Mouse (Mus musculus): Measurements from ENCODE around the gene Orc1. TPM values are rescaled to one million over a fixed set of nuclear protein-coding genes. Genes with fewer than 3 reads are reported as not detected.

The Orc1 gene
- polyA plus RNA-seq (2016; fragmentation: Nextera tagmentation; extraction: Ambion mirVana) = 6.2 and 7.2 TPM in 2 replicates

DNA sequence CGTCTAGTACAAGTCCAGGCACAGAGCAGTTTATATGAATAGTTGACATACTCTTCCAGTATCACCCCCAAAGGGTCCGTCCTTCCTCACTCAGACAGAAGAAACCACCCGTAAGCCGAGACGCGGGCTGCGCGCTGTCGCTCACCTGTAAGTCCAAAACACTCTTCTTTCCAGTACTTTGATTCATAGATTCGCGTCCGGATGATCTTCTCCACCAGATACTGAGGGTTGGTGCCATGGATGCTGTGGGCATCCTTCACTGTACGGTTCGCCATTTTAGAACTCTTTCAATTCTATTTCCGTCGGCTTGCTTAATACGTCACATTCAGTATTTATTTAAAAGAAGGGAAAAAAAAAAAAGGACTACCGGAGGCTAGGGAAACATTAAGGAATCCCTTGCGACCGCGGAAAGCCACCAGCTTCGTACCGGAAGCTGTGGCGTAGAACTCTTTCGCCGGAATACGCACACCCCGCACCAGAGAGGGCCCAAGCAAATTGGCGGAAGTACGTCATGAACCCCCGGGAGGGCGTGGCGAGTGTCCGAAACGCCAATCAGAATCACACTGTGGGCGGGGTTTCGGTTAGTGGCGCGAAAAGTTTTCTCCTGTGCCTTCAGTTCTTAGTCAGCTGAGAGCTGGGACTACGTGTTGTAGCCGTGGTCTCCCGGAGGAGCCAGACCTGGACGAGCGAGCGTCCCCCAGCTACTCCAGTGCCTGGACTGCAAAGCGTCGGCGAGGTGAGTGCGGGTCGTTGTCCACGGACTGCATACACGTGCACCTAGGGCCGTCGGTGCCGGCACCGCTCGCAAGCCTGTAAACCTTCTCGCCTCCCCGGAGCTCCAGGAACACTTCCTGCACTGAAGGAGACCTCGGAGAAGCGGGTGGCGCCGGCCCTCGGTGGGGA is at the start of gene Orc1, which contains the start of gene Prpf38a:
Gene Orc1, plus strand, starts transcription at position 584 of the 903 bp plus-strand sequence.
Gene Prpf38a, minus strand, starts transcription at position 497 of the 903 bp plus-strand sequence.
- H3K27me3 ChIP-seq (replicated peaks) = no peaks in the 10 kb centered on the region
- peak; percentile 99 for ATAC-seq (ENCODE audit: insufficient number of reproducible peaks, low FRiP score)
- peak within 1 kb of the TSS; percentile 73 for H3K27ac ChIP-seq (ENCODE audit: poor library complexity, severe bottlenecking)
- peaks cover 20% of the 10 kb centered on the region for H3K4me1 ChIP-seq (replicated peaks)
- peak within 1 kb of the TSS; percentile 97 for H3K4me2 ChIP-seq
- peak within 1 kb of the TSS; percentile 90 for H3K4me3 ChIP-seq
- no peaks in the 10 kb centered on the region for H3K9me3 ChIP-seq (replicated peaks)
- H3K9ac ChIP-seq = peak within 1 kb of the TSS; percentile 82
- peaks cover 14% of the 10 kb centered on the region for H3K36me3 ChIP-seq
- WGBS = under 1% methylated on average over 64 of the region's 64 CpGs

DNA sequence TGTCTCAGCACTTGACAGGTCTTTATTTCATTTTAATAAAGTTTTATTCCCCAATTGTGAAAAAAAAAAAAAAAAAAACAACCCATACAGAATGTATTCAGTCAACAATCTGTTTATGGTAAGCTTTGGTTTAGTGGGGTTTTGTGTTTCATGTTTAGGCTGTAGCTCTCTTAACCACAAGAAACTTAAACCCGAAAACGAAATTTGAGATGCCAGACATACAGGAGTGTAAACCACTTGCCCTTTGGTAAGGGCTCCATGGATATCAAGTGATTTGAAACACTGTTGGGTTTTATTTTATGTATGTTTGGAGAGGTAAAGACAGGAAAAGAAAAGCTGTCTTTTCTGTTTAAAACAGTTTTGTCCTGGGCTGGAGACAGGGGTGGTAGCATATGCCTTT is 39.5 kb upstream of the Orc1 start:
- no peaks in the 10 kb centered on the region for H3K27me3 ChIP-seq (replicated peaks)
- WGBS = 93% methylated on average over 2 of the region's 2 CpGs
- no peaks in the 10 kb centered on the region for H3K4me1 ChIP-seq (replicated peaks)
- ATAC-seq (ENCODE audit: insufficient number of reproducible peaks, low FRiP score) = no peak
- no peaks in the 10 kb centered on the region for H3K9me3 ChIP-seq (replicated peaks)
- peaks cover 27% of the 10 kb centered on the region for H3K36me3 ChIP-seq
- no peak overlapping the region for H3K4me2 ChIP-seq
- no peak overlapping the region for H3K4me3 ChIP-seq
- no peak overlapping the region for H3K9ac ChIP-seq
- no peak overlapping the region for H3K27ac ChIP-seq (ENCODE audit: poor library complexity, severe bottlenecking)

DNA sequence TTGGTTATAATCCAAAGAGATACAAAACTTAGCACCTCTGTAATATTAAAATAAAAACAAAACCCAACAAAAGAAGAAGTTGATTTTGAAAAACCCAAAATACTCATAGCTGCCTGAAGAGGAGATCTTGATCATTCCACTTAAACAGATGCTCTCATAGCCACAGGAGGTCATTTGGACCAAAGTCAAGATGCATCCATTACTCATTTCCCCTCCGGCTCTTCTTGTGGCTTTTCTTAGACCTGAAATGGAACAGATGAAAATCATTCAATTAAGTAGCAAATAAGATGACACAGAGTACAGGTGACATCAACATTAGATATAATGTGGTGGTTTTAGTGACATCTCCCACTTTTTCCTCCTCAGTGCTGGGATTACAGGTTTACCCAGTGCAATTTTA is 14.2 kb upstream of the Orc1 start:
- Histone ChIP-seq H3K4me2 (no peak overlapping the region), H3K9me3 (replicated peaks) (no peaks in the 10 kb centered on the region), H3K4me1 (replicated peaks) (no peaks in the 10 kb centered on the region), H3K9ac (no peak overlapping the region), H3K36me3 (peaks cover 60% of the 10 kb centered on the region), H3K27me3 (replicated peaks) (no peaks in the 10 kb centered on the region), H3K4me3 (no peak overlapping the region), H3K27ac (ENCODE audit: poor library complexity, severe bottlenecking) (no peak overlapping the region)
- WGBS = 88% methylated on average over 1 of the region's 1 CpGs
- no peak for ATAC-seq (ENCODE audit: insufficient number of reproducible peaks, low FRiP score)

DNA sequence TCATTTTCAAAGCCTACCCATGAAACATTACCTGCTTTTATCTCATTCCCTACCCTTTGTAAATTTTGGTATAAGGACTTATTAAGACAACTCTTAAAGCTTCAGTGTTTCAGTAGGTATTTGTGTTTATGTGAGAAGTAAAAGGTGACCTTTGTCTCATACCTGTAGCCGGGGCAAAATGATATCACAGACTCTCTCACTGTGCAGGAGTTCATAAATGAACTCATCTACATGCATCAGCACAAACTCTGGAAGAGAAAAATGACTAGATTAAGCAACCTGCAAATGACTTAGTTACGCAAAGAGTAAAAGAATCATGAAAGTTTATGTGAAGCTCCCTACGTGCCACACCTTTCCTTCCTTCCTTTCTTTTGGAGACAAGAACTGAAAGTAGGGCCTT is 6.6 kb upstream of the Orc1 start:
- Histone ChIP-seq H3K4me2 (no peak overlapping the region), H3K4me3 (no peak overlapping the region), H3K27ac (ENCODE audit: poor library complexity, severe bottlenecking) (no peak overlapping the region), H3K9ac (no peak overlapping the region), H3K4me1 (replicated peaks) (peaks cover 6% of the 10 kb centered on the region), H3K27me3 (replicated peaks) (no peaks in the 10 kb centered on the region), H3K36me3 (peaks cover 54% of the 10 kb centered on the region), H3K9me3 (replicated peaks) (no peaks in the 10 kb centered on the region)
- no peak for ATAC-seq (ENCODE audit: insufficient number of reproducible peaks, low FRiP score)
- 95% methylated on average over 3 of the region's 3 CpGs for WGBS

DNA sequence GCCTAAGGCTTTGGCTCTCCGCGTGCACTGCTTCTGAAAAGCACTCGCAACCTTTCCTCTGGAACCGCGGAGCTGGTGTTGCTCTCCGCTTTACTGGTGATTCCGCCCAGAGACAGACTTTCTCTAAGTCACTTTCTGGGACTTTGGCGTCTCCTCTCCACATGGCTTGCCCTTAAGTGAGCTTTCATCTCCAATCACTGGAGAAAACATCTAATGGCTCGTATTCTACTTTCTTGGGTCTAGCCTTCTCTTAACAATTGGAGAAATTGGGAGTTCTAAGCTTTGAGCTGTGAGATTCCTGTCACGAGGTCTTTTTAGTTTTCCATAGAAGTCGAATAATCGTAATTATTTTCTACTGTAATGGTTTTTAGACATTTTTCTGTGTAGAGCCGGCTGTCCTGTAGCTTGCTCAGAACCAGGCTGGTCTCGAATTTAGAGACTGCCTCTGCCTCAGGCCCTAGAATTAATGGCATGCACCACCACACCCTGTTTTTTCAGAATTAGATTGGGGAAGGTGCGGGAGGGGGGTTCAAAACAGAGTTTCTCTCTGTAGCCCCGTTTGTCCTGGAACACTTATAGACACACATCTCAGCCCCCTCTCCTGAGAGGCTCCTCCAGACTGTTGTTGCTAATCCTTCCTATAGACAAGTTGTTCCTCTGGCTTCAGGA is 654 bp downstream of the Orc1 start:
- Histone ChIP-seq H3K4me2 (peak overlapping the region; percentile 84), H3K27ac (ENCODE audit: poor library complexity, severe bottlenecking) (peak overlapping the region; percentile 73; the same call in 1 of the 2 replicates), H3K9me3 (replicated peaks) (no peaks in the 10 kb centered on the region), H3K9ac (peak overlapping the region; percentile 82), H3K36me3 (peaks cover 10% of the 10 kb centered on the region), H3K27me3 (replicated peaks) (no peaks in the 10 kb centered on the region), H3K4me1 (replicated peaks) (peaks cover 20% of the 10 kb centered on the region), H3K4me3 (peak overlapping the region; percentile 90)
- WGBS = under 1% methylated on average over 16 of the region's 16 CpGs
- no peak for ATAC-seq (ENCODE audit: insufficient number of reproducible peaks, low FRiP score)

DNA sequence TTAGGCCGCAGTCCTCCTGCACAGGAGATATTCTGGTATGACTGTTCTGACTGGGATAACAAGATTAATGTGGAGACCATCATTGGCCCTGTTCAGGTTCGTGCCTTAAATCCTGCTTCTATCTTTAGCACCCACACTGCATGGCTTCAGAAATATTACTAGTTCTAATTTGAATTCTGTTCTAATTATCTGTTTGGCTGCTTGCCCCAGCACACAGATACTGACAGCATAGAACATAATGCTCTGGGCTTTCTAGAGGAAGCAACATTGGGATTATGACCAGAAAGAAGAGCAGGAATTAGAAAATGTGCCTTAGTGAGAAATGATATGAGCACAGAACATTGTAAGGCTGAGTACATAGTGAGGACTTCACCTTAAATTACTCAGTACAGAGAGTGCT is 14.2 kb downstream of the Orc1 start:
- Histone ChIP-seq H3K4me3 (no peak overlapping the region), H3K36me3 (peaks cover 21% of the 10 kb centered on the region), H3K9me3 (replicated peaks) (no peaks in the 10 kb centered on the region), H3K4me2 (no peak overlapping the region), H3K27ac (ENCODE audit: poor library complexity, severe bottlenecking) (no peak overlapping the region), H3K9ac (no peak overlapping the region), H3K4me1 (replicated peaks) (peaks cover 4% of the 10 kb centered on the region; the same call in 1 of the 2 replicates), H3K27me3 (replicated peaks) (no peaks in the 10 kb centered on the region)
- no peak for ATAC-seq (ENCODE audit: insufficient number of reproducible peaks, low FRiP score)
- 77% methylated on average over 2 of the region's 2 CpGs for WGBS

DNA sequence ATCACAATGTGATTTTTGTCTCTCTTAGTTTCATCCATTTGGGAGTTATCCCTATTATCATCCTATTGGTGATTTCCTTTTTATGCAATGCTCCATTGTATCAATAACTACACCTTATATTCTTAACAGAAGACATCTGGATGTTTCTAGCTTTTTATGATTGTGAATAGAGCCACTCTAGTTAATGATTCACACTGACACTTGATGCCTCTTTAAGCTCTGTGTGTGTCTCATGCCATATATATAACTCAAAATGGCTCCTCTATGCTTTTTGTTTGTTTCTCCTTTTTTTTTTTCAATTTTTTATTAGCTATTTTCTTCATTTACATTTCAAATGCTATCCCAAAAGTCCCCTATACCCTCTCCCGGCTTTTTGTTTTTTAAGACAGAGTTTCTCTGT is 16.6 kb downstream of the Orc1 start:
- peaks cover 4% of the 10 kb centered on the region; the same call in 1 of the 2 replicates for H3K4me1 ChIP-seq (replicated peaks)
- WGBS = 87% methylated on average over 1 of the region's 1 CpGs
- ATAC-seq (ENCODE audit: insufficient number of reproducible peaks, low FRiP score) = no peak
- no peaks in the 10 kb centered on the region for H3K27me3 ChIP-seq (replicated peaks)
- H3K9me3 ChIP-seq (replicated peaks) = no peaks in the 10 kb centered on the region
- H3K27ac ChIP-seq (ENCODE audit: poor library complexity, severe bottlenecking) = no peak overlapping the region
- H3K4me2 ChIP-seq = no peak overlapping the region
- H3K9ac ChIP-seq = no peak overlapping the region
- H3K36me3 ChIP-seq = peaks cover 29% of the 10 kb centered on the region
- no peak overlapping the region for H3K4me3 ChIP-seq

DNA sequence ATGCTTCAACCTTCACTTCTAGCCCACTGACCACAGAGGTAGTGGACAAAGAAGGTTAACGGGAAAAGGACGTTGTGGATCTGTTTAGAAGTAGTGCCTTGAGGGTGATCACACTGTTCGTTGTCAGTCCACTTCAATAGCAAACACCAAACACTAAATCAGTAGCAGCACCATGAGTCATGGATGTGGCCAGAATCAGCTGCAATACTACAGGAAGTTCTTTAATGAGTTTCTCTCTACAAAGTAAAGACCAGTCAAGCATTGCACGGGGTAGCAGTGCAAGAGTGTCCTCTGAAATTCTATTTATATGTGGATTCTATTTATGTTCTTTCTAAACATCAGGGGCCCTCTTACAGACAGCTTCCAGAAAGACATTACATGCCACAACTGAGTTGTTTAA is 19.1 kb downstream of the Orc1 start:
- 76% methylated on average over 4 of the region's 4 CpGs for WGBS
- Histone ChIP-seq H3K27me3 (replicated peaks) (no peaks in the 10 kb centered on the region), H3K9me3 (replicated peaks) (no peaks in the 10 kb centered on the region), H3K4me3 (no peak overlapping the region), H3K9ac (no peak overlapping the region), H3K4me2 (no peak overlapping the region), H3K4me1 (replicated peaks) (no peaks in the 10 kb centered on the region), H3K36me3 (peaks cover 43% of the 10 kb centered on the region), H3K27ac (ENCODE audit: poor library complexity, severe bottlenecking) (no peak overlapping the region)
- ATAC-seq (ENCODE audit: insufficient number of reproducible peaks, low FRiP score) = no peak

DNA sequence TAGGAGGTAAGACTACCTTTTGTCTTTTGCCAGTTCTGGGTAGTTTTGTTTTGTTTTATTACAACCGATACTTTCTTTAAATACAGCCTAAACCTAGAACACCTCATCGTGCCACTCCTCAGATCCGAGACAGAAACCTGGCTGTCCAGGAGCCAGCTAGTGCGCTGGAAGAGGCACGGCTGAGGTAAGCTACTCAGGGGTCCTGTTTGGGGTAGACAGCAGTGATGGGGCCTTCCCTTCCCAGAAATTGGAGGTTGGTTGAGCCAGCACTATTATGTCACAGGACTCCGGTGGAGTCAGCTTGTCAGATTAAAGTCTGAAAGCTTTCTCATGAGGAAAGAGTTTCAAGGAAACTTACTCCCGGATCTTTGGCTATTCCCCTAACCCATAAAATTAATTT is 22.6 kb downstream of the Orc1 start:
- Histone ChIP-seq H3K9ac (no peak overlapping the region), H3K27me3 (replicated peaks) (no peaks in the 10 kb centered on the region), H3K4me2 (no peak overlapping the region), H3K4me1 (replicated peaks) (no peaks in the 10 kb centered on the region), H3K4me3 (no peak overlapping the region), H3K27ac (ENCODE audit: poor library complexity, severe bottlenecking) (no peak overlapping the region), H3K36me3 (peaks cover 65% of the 10 kb centered on the region), H3K9me3 (replicated peaks) (no peaks in the 10 kb centered on the region)
- no peak for ATAC-seq (ENCODE audit: insufficient number of reproducible peaks, low FRiP score)
- WGBS = 95% methylated on average over 7 of the region's 7 CpGs

DNA sequence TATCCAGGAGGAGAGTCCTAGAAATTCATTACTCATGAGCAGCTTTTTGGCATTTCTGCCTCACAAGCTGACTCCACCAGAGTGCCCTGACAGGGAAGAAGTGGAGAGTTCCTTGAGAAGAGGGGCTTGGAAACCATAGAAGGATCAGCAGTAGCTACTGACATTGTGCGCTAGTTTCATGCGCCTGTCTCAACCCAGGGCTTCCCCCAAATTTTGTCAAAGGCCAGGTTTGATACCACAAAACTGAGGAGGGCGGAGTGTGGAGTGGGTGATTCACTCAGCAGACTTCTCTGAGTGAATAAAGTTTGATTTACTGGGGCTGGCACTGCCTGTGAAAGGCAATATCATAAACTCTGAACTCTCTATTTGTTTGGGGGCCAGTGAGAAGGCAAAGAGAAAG is 29.4 kb downstream of the Orc1 start:
- ATAC-seq (ENCODE audit: insufficient number of reproducible peaks, low FRiP score) = no peak
- H3K9ac ChIP-seq = no peak overlapping the region
- H3K4me2 ChIP-seq = no peak overlapping the region
- H3K27me3 ChIP-seq (replicated peaks) = no peaks in the 10 kb centered on the region
- H3K4me3 ChIP-seq = no peak overlapping the region
- 93% methylated on average over 3 of the region's 3 CpGs for WGBS
- H3K27ac ChIP-seq (ENCODE audit: poor library complexity, severe bottlenecking) = no peak overlapping the region
- H3K4me1 ChIP-seq (replicated peaks) = no peaks in the 10 kb centered on the region
- H3K9me3 ChIP-seq (replicated peaks) = no peaks in the 10 kb centered on the region
- peaks cover 59% of the 10 kb centered on the region for H3K36me3 ChIP-seq

DNA sequence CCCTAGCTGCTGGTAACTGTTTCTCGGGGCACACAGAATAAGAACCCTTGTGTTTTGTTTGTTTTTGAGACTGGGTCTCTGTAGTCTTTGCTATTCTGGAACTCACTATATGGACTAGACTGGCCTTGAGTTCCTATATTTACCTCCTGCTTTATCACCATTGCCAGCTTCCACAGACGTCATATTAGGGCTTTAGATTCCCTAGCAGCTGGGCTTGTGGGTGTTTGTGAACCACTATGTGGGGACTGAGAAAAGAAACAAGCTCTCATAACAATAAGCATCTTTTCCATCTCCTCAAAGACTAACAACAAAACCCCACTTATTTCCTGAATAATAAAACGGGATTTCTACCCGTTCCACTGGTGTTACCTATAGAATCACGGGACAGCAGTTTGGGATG is 31.7 kb downstream of the Orc1 start:
- no peaks in the 10 kb centered on the region for H3K27me3 ChIP-seq (replicated peaks)
- no peak overlapping the region for H3K4me2 ChIP-seq
- peaks cover 44% of the 10 kb centered on the region for H3K36me3 ChIP-seq
- ATAC-seq (ENCODE audit: insufficient number of reproducible peaks, low FRiP score) = no peak
- H3K4me3 ChIP-seq = no peak overlapping the region
- no peaks in the 10 kb centered on the region for H3K9me3 ChIP-seq (replicated peaks)
- H3K9ac ChIP-seq = no peak overlapping the region
- 84% methylated on average over 5 of the region's 5 CpGs for WGBS
- H3K4me1 ChIP-seq (replicated peaks) = no peaks in the 10 kb centered on the region
- no peak overlapping the region for H3K27ac ChIP-seq (ENCODE audit: poor library complexity, severe bottlenecking)
